Mouse (Mus musculus) myocyte (in vitro differentiated cells): ENCODE measurements around the gene Lman2l. TPM values are rescaled to one million over a fixed set of nuclear protein-coding genes. Genes with fewer than 3 reads are reported as not detected.

Source experiments
- H3K27me3 ChIP-seq: one replicate; pipeline ENCODE4 v1.6.1; 2011; ENCODE audit not compliant: control insufficient read depth, insufficient read depth, insufficient read length
- H3K36me3 ChIP-seq: one replicate; pipeline ENCODE4 v1.6.1; 2011; ENCODE audit not compliant: control insufficient read depth, insufficient read depth
- H3K4me2 ChIP-seq: one replicate; pipeline ENCODE4 v1.6.1; 2011; ENCODE audit warnings: low read depth, control low read depth
- H3K4me3 ChIP-seq: one replicate; pipeline ENCODE4 v1.5.1; 2011; ENCODE audit warnings: mild to moderate bottlenecking, control low read depth, moderate library complexity
- H3K79me2 ChIP-seq: one replicate; pipeline ENCODE4 v1.6.1; 2011; ENCODE audit not compliant: control insufficient read depth, insufficient read depth
- H3ac ChIP-seq: one replicate; pipeline ENCODE4 v1.6.1; 2011; ENCODE audit not compliant: control insufficient read depth, insufficient read length
- CEBPB ChIP-seq: IDR thresholded peaks from 2 replicates; pipeline ENCODE4 v1.6.1; 2011; ENCODE audit warnings: mild to moderate bottlenecking, moderate library complexity; ENCODE audit not compliant: poor library complexity, insufficient read depth, severe bottlenecking
- E2F4 ChIP-seq: IDR thresholded peaks from one replicate; pipeline ENCODE4 v1.6.1; 2011; ENCODE audit warnings: mild to moderate bottlenecking, control low read depth, moderate library complexity; ENCODE audit not compliant: insufficient read depth
- MAX ChIP-seq: IDR thresholded peaks from one replicate; pipeline ENCODE4 v1.6.1; 2011; ENCODE audit warnings: low read depth, mild to moderate bottlenecking, control low read depth
- MYOD1 ChIP-seq, 3 experiments: IDR thresholded peaks; one replicate each; pipeline ENCODE4 v1.6.1; 2011; ENCODE audit warnings: control low read depth in 2 of 3, low read depth in 2 of 3, mild to moderate bottlenecking in 2 of 3, moderate library complexity in 1 of 3; ENCODE audit not compliant: insufficient read length in 2 of 3, control insufficient read depth in 1 of 3
- MYOG ChIP-seq, 3 experiments: IDR thresholded peaks; one replicate each; pipeline ENCODE4 v1.6.1; 2011; ENCODE audit warnings: control low read depth in 2 of 3, low read depth in 2 of 3, mild to moderate bottlenecking in 2 of 3; ENCODE audit not compliant: insufficient read length in 2 of 3, control insufficient read depth in 1 of 3, insufficient read depth in 1 of 3
- POLR2A ChIP-seq: IDR thresholded peaks from one replicate; pipeline ENCODE4 v1.6.1; 2011; ENCODE audit warnings: low read depth, mild to moderate bottlenecking, control low read depth, moderate library complexity; ENCODE audit not compliant: insufficient read length
- POLR2AphosphoS2 ChIP-seq: IDR thresholded peaks from one replicate; pipeline ENCODE4 v1.6.1; 2011; ENCODE audit warnings: low read depth, control low read depth; ENCODE audit not compliant: insufficient read length
- REST ChIP-seq: IDR thresholded peaks from one replicate; pipeline ENCODE4 v1.6.1; 2011; ENCODE audit warnings: mild to moderate bottlenecking, control low read depth, moderate library complexity; ENCODE audit not compliant: insufficient read depth, insufficient read length
- SRF ChIP-seq: IDR thresholded peaks from one replicate; pipeline ENCODE4 v1.6.1; 2011; ENCODE audit warnings: low read depth; ENCODE audit not compliant: control insufficient read depth, insufficient read length
- TCF12 ChIP-seq: IDR thresholded peaks from one replicate; pipeline ENCODE4 v1.6.1; 2011; ENCODE audit warnings: mild to moderate bottlenecking, control low read depth; ENCODE audit not compliant: poor library complexity, insufficient read depth, severe bottlenecking
- TCF3 ChIP-seq: IDR thresholded peaks from one replicate; pipeline ENCODE4 v1.6.1; 2011; ENCODE audit warnings: low read depth, control low read depth; ENCODE audit not compliant: insufficient read length
- USF1 ChIP-seq: IDR thresholded peaks from one replicate; pipeline ENCODE4 v1.6.1; 2011; ENCODE audit warnings: low read depth, mild to moderate bottlenecking, control low read depth, moderate library complexity
- polyA plus RNA-seq: library from polyadenylated mRNA; unstranded; fragments of >200 nt; fragmentation: generic; extraction: Trizol; gene quantifications from one replicate; pipeline ENCODE4 v1.2.1, GENCODE M21; 2012; ENCODE audit warnings: missing spikeins

Gene Lman2l
- polyA plus RNA-seq, 1 experiment = 44.8 TPM

GRCm38 (mm10) chr1:36487111-36487510 lies 42.0 kb upstream of the Lman2l start:
- TF ChIP-seq SRF (no peak), USF1 (no peak), MYOG (IDR thresholded peaks at IDR 0.05; ENCODE audit: control insufficient read depth in 1 of 3, insufficient read depth in 1 of 3, insufficient read length in 2 of 3, low read depth in 2 of 3) (no peak), MYOD1 (IDR thresholded peaks at IDR 0.05; ENCODE audit: control insufficient read depth in 1 of 3, insufficient read length in 2 of 3, low read depth in 2 of 3) (no peak), TCF3 (no peak), POLR2A (no peak), CEBPB (no peak), REST (no peak), TCF12 (no peak), E2F4 (no peak), POLR2AphosphoS2 (no peak), MAX (no peak)
- no peaks in the 10 kb centered on the region for H3K27me3 ChIP-seq
- H3K79me2 ChIP-seq = peaks cover 41% of the 10 kb centered on the region

GRCm38 (mm10) chr1:36485080-36485479 lies 40.0 kb upstream of the Lman2l start:
- Histone ChIP-seq H3K4me3 (no peak overlapping the region), H3K4me2 (no peak overlapping the region), H3K79me2 (peaks cover 45% of the 10 kb centered on the region), H3K36me3 (no peaks in the 10 kb centered on the region), H3ac (no peak overlapping the region), H3K27me3 (no peaks in the 10 kb centered on the region)
- no peak for TF ChIP-seq CEBPB
- TF ChIP-seq SRF = no peak
- TF ChIP-seq USF1 = no peak
- TF ChIP-seq TCF3 = no peak
- TF ChIP-seq POLR2AphosphoS2 = no peak
- TF ChIP-seq E2F4 = no peak

More at GRCm38 (mm10) chr1:36487111-36487510, 42.0 kb upstream of the Lman2l start:
- Histone ChIP-seq H3ac (no peak overlapping the region), H3K4me3 (no peak overlapping the region), H3K36me3 (no peaks in the 10 kb centered on the region), H3K4me2 (no peak overlapping the region)

- Histone ChIP-seq H3K79me2 (peaks cover 51% of the 10 kb centered on the region), H3K4me2 (no peak overlapping the region), H3K36me3 (no peaks in the 10 kb centered on the region), H3K27me3 (no peaks in the 10 kb centered on the region), H3ac (no peak overlapping the region), H3K4me3 (no peak overlapping the region)
- TF ChIP-seq TCF12 = no peak
- TF ChIP-seq TCF3 = no peak
- TF ChIP-seq USF1 = no peak
- no peak for TF ChIP-seq MYOD1 (IDR thresholded peaks at IDR 0.05; ENCODE audit: control insufficient read depth in 1 of 3, insufficient read length in 2 of 3, low read depth in 2 of 3)
- no peak for TF ChIP-seq REST
- TF ChIP-seq E2F4 = no peak
- TF ChIP-seq MYOG (IDR thresholded peaks at IDR 0.05; ENCODE audit: control insufficient read depth in 1 of 3, insufficient read depth in 1 of 3, insufficient read length in 2 of 3, low read depth in 2 of 3) = no peak
- TF ChIP-seq POLR2A = no peak
- no peak for TF ChIP-seq SRF
- no peak for TF ChIP-seq MAX
- no peak for TF ChIP-seq POLR2AphosphoS2
- TF ChIP-seq CEBPB = no peak
These were observed 38.8 kb upstream of the Lman2l start for GRCm38 (mm10) chr1:36483825-36484224.

DNA sequence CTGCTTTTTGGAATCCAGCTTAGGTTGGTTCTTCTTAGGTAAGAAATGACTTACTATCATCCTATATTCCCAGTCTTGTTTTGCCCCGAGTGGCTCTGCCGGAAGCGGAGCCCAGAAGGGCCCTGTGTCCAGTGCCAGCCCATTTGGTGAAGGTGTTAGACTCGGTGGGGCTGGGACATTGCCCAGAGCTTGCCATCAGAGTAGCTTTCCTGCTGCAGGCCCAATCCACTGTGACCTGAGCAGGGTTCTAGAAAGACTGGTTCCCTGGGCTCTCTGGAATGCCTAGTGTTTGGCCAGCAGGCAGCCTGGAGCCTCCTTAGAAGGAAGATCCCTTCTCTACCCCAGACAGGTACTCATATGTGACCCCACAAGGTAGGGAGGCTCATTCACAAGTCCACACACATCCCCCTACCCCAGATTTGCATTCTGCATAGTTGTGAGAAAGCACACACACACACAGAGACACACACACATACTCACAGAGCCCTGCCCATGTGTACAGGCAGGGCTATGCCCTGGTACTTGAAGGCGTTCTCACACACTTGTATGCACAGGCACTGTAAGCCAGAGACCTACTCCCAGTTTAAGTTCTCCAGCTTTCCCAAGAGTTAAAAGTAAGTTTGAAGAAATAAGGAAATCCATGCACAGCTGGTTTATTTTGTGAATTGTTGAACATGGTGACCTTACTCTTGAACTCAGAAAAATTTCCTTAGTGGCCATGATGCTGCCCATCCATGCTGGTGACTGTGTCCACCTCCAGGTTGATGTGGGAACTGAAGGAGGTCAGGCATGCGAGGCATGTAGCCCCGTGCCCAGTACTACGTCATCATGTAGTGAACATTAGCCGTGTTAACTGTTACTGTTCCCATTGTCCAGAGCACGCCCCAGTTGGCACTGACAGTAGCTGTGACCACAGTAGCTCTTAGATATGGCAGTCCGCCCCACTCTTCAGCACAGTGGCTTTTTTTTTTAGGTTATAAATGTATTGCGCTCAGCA lies 35.1 kb upstream of the Lman2l start:
- no peak overlapping the region for H3K4me3 ChIP-seq
- H3K4me2 ChIP-seq = no peak overlapping the region
- no peaks in the 10 kb centered on the region for H3K36me3 ChIP-seq
- H3K27me3 ChIP-seq = no peaks in the 10 kb centered on the region
- H3K79me2 ChIP-seq = peaks cover 79% of the 10 kb centered on the region
- TF ChIP-seq POLR2AphosphoS2 = no peak
- no peak overlapping the region for H3ac ChIP-seq

DNA sequence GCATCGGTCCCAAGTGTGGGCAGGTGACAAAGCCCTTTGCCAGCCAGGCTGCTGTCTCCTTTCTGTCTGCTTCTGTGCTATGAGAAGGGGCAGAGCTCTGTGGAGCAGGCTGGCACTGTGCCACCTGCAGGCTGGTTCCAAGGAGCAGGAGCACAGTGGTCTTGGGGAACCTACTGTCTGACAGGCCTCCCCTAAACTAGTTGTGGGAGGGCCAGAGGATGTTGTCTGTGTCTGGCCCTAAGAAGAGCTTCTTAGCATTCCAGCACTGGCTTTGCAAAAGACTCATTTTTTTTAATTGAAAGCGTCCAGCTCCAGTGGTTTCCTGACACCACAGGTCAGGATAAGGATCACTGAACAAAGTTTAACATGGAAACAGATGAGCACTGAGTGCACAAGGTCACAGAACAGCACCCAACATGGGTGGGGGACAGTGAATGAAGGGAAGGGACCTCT lies 33.3 kb upstream of the Lman2l start:
- Histone ChIP-seq H3K4me3 (no peak overlapping the region), H3K4me2 (no peak overlapping the region), H3ac (no peak overlapping the region), H3K27me3 (no peaks in the 10 kb centered on the region), H3K79me2 (peaks cover 89% of the 10 kb centered on the region), H3K36me3 (no peaks in the 10 kb centered on the region)
- TF ChIP-seq POLR2AphosphoS2 (no peak), USF1 (no peak), TCF12 (no peak), E2F4 (no peak), MYOD1 (IDR thresholded peaks at IDR 0.05; ENCODE audit: control insufficient read depth in 1 of 3, insufficient read length in 2 of 3, low read depth in 2 of 3) (no peak), POLR2A (no peak)
